Mouse (Mus musculus) liver, embryonic 14.5 days (tissue): ENCODE data around the gene Rsl24d1. TPM values are rescaled to one million over a fixed set of nuclear protein-coding genes. Genes with fewer than 3 reads are reported as not detected.

Experiments
- ATAC-seq: fragments of 200-750 bp; cut with Nextera tagmentation; 2 replicates; pipeline ENCODE4 v1.8.0; 2017; ENCODE audit warnings: moderate number of reproducible peaks, mild to moderate bottlenecking, moderate library complexity; ENCODE audit not compliant: insufficient read depth
- DNase-seq, 3 experiments: peaks; one replicate each; pipeline ENCODE4 v3.0.0-alpha.2; 2012 to 2013; ENCODE audit warnings: low read depth in 3 of 3, low spot score in 3 of 3
- H3K27ac ChIP-seq: fragments of 300-500 bp; sonication (generic); 2 replicates; pipeline ENCODE4 v1.5.1; 2014; ENCODE audit warnings: moderate library complexity, mild to moderate bottlenecking, control low read depth, inconsistent platforms
- H3K27me3 ChIP-seq: fragments of 300-500 bp; sonication (generic); 2 replicates; pipeline ENCODE4 v1.6.1; 2014; ENCODE audit warnings: mild to moderate bottlenecking, low read length, moderate library complexity; ENCODE audit not compliant: control insufficient read depth, insufficient read depth
- H3K36me3 ChIP-seq: fragments of 300-500 bp; sonication (generic); replicated peaks from 2 replicates; pipeline ENCODE4 v1.6.1; 2014; ENCODE audit warnings: low read depth; ENCODE audit not compliant: control insufficient read depth, insufficient read depth
- H3K4me1 ChIP-seq, 2 experiments: fragments of 200-500 bp in 1 of 2; fragments of 300-500 bp in 1 of 2; sonication (generic) in 1 of 2; replicated peaks; 2 replicates each; pipeline ENCODE4 v1.6.1; 2012 to 2014; ENCODE audit warnings: antibody characterized with exemption in 1 of 2, inconsistent platforms in 1 of 2, low read length in 1 of 2; ENCODE audit not compliant: control insufficient read depth in 2 of 2, insufficient read depth in 2 of 2
- H3K4me2 ChIP-seq: fragments of 300-500 bp; sonication (generic); 2 replicates; pipeline ENCODE4 v1.6.1; 2014; ENCODE audit warnings: low read depth, mild to moderate bottlenecking, control low read depth, moderate library complexity
- H3K4me3 ChIP-seq, 2 experiments: fragments of 200-500 bp in 1 of 2; fragments of 300-500 bp in 1 of 2; sonication (generic) in 1 of 2; 2 replicates each; pipeline ENCODE4 v1.5.1; 2012 to 2014; ENCODE audit warnings: low read depth in 2 of 2, low read length in 2 of 2, mild to moderate bottlenecking in 2 of 2, control low read depth in 1 of 2, inconsistent platforms in 1 of 2, moderate library complexity in 1 of 2; ENCODE audit not compliant: insufficient read depth in 1 of 2
- H3K9ac ChIP-seq: fragments of 300-500 bp; sonication (generic); replicated peaks from 2 replicates; pipeline ENCODE4 v1.6.1; 2014; ENCODE audit warnings: mild to moderate bottlenecking, control low read depth, moderate library complexity
- H3K9me3 ChIP-seq: fragments of 300-500 bp; sonication (generic); 2 replicates; pipeline ENCODE4 v1.6.1; 2016; ENCODE audit warnings: low read length, mixed read lengths; ENCODE audit not compliant: control insufficient read depth
- CTCF ChIP-seq: IDR thresholded peaks from 2 replicates; pipeline ENCODE4 v1.5.1; 2016; ENCODE audit warnings: antibody characterized with exemption, low read depth, control low read depth
- EP300 ChIP-seq: IDR thresholded peaks from 2 replicates; pipeline ENCODE4 v1.6.1; 2016; ENCODE audit warnings: antibody characterized with exemption, low read depth
- WGBS: fragments of 180-500 bp; shearing (Covaris S2); extraction: QIAGEN DNeasy Blood & Tissue Kit; methylation state at CpG from one replicate; pipeline ENCODE4 v1.1.7; 2014; ENCODE audit not compliant: insufficient replicate concordance; 5-methylcytosine and 5-hydroxymethylcytosine counted together
- polyA plus RNA-seq, 2 experiments: library from polyadenylated mRNA; depleted of rRNA in 1 of 2; stranded (reverse) in 1 of 2; unstranded in 1 of 2; fragments of >200 nt; fragmentation: Nextera tagmentation in 1 of 2; extraction: Ambion mirVana in 1 of 2; gene quantifications; 2 replicates each; pipeline versions ENCODE4 v1.2.1 to v1.2.3; 2012 to 2014

Rsl24d1 gene
- polyA plus RNA-seq, 2 experiments: 29.7 to 49.5 TPM

- H3K4me3 ChIP-seq: no peak overlapping the region
- H3K36me3 ChIP-seq: no peaks in the 10 kb centered on the region
- H3K27ac ChIP-seq: no peak overlapping the region
- peaks cover 5% of the 10 kb centered on the region for H3K9me3 ChIP-seq
- H3K9ac ChIP-seq: no peak overlapping the region
- no peak overlapping the region for H3K4me2 ChIP-seq
- 46% methylated on average over 9 of the region's 9 CpGs for WGBS
- TF ChIP-seq CTCF: no peak
- TF ChIP-seq EP300: no peak
- DNase-seq (no peak), ATAC-seq (no peak)
- H3K27me3 ChIP-seq: no peaks in the 10 kb centered on the region
- H3K4me1 ChIP-seq: no peaks in the 10 kb centered on the region
Observed at GRCm38 (mm10) chr9:73154347-73154746, 41.1 kb downstream of the Rsl24d1 start.

GRCm38 (mm10) chr9:73157968-73158367, 44.7 kb downstream of the Rsl24d1 start:
- Histone ChIP-seq H3K4me1 (no peaks in the 10 kb centered on the region), H3K36me3 (no peaks in the 10 kb centered on the region), H3K4me2 (no peak overlapping the region), H3K9me3 (peaks cover 5% of the 10 kb centered on the region), H3K27ac (no peak overlapping the region), H3K27me3 (no peaks in the 10 kb centered on the region), H3K9ac (no peak overlapping the region), H3K4me3 (no peak overlapping the region)
- DNase-seq: no peak
- WGBS: 52% methylated on average over 4 of the region's 4 CpGs
- no peak for TF ChIP-seq EP300
- no peak for TF ChIP-seq CTCF
- ATAC-seq: no peak

- Histone ChIP-seq H3K9me3 (peaks cover 5% of the 10 kb centered on the region), H3K9ac (no peak overlapping the region), H3K36me3 (no peaks in the 10 kb centered on the region), H3K4me3 (no peak overlapping the region), H3K4me2 (no peak overlapping the region), H3K4me1 (no peaks in the 10 kb centered on the region), H3K27me3 (no peaks in the 10 kb centered on the region), H3K27ac (no peak overlapping the region)
- ATAC-seq: no peak
- DNase-seq: no peak
- WGBS: 28% methylated on average over 1 of the region's 1 CpGs
- peak; percentile 37 for TF ChIP-seq CTCF
- no peak for TF ChIP-seq EP300
Observed at GRCm38 (mm10) chr9:73159265-73159664, 46.0 kb downstream of the Rsl24d1 start.

GRCm38 (mm10) chr9:73162571-73163333, 49.5 kb downstream of the Rsl24d1 start:
- Histone ChIP-seq H3K9me3 (peaks cover 5% of the 10 kb centered on the region), H3K27ac (no peak overlapping the region), H3K4me2 (peak overlapping the region; percentile 44), H3K4me1 (no peaks in the 10 kb centered on the region), H3K27me3 (no peaks in the 10 kb centered on the region), H3K36me3 (no peaks in the 10 kb centered on the region), H3K9ac (no peak overlapping the region), H3K4me3 (no peak overlapping the region)
- 20% methylated on average over 26 of the region's 26 CpGs for WGBS
- DNase-seq (peak; percentile 20 to 39 (median 25)), ATAC-seq (no peak)
- no peak for TF ChIP-seq EP300
- peak; percentile 73 for TF ChIP-seq CTCF

- Histone ChIP-seq H3K4me3 (no peak overlapping the region), H3K9ac (no peak overlapping the region), H3K4me1 (no peaks in the 10 kb centered on the region), H3K27ac (no peak overlapping the region), H3K4me2 (no peak overlapping the region), H3K36me3 (no peaks in the 10 kb centered on the region), H3K9me3 (no peaks in the 10 kb centered on the region), H3K27me3 (no peaks in the 10 kb centered on the region)
- no peak for TF ChIP-seq CTCF
- TF ChIP-seq EP300: no peak
- WGBS: 67% methylated on average over 4 of the region's 4 CpGs
- ATAC-seq (no peak), DNase-seq (no peak)
Observed at GRCm38 (mm10) chr9:73165631-73166030, 52.4 kb downstream of the Rsl24d1 start.

Other genes with a start within 250 kb of the Rsl24d1 start
- 0.09 TPM in 2 replicates for gene Pygo1, start 187.8 kb upstream of the Rsl24d1 start, polyA plus RNA-seq (2012; rRNA removed)
- gene Pygo1, start 187.8 kb upstream of the Rsl24d1 start, polyA plus RNA-seq (2014; fragmentation: Nextera tagmentation; extraction: Ambion mirVana): 0.04 and 0.06 TPM in 2 replicates
- 0.04 and 0.15 TPM in 2 replicates for gene Dyx1c1, start 154.6 kb upstream of the Rsl24d1 start, polyA plus RNA-seq (2012; rRNA removed)
- 0.11 and 0.13 TPM in 2 replicates for gene Dyx1c1, start 154.6 kb upstream of the Rsl24d1 start, polyA plus RNA-seq (2014; fragmentation: Nextera tagmentation; extraction: Ambion mirVana)
- not detected in 2 replicates for gene Gm44503, start 154.6 kb upstream of the Rsl24d1 start, polyA plus RNA-seq (2012; rRNA removed)
- gene Gm44503, start 154.6 kb upstream of the Rsl24d1 start, polyA plus RNA-seq (2014; fragmentation: Nextera tagmentation; extraction: Ambion mirVana): not detected in 2 replicates
- 1.9 and 2.0 TPM in 2 replicates for gene Ccpg1os, start 128.0 kb upstream of the Rsl24d1 start, polyA plus RNA-seq (2012; rRNA removed)
- gene Ccpg1os, start 128.0 kb upstream of the Rsl24d1 start, polyA plus RNA-seq (2014; fragmentation: Nextera tagmentation; extraction: Ambion mirVana): 2.7 and 3.0 TPM in 2 replicates
- gene Ccpg1, start 128.0 kb upstream of the Rsl24d1 start, polyA plus RNA-seq (2012; rRNA removed): 2.0 and 3.4 TPM in 2 replicates
- gene Ccpg1, start 128.0 kb upstream of the Rsl24d1 start, polyA plus RNA-seq (2014; fragmentation: Nextera tagmentation; extraction: Ambion mirVana): 7.8 and 8.1 TPM in 2 replicates
- 3.4 and 4.3 TPM in 2 replicates for gene Pigb, start 73.0 kb upstream of the Rsl24d1 start, polyA plus RNA-seq (2012; rRNA removed)
- gene Pigb, start 73.0 kb upstream of the Rsl24d1 start, polyA plus RNA-seq (2014; fragmentation: Nextera tagmentation; extraction: Ambion mirVana): 5.2 and 6.7 TPM in 2 replicates
- 1.8 and 2.8 TPM in 2 replicates for gene Rab27a, start 68.6 kb upstream of the Rsl24d1 start, polyA plus RNA-seq (2012; rRNA removed)
- 1.6 and 1.7 TPM in 2 replicates for gene Rab27a, start 68.6 kb upstream of the Rsl24d1 start, polyA plus RNA-seq (2014; fragmentation: Nextera tagmentation; extraction: Ambion mirVana)
- gene Khdc3, start 11.6 kb upstream of the Rsl24d1 start, polyA plus RNA-seq (2012; rRNA removed): 0.05 and 0.08 TPM in 2 replicates
- gene Khdc3, start 11.6 kb upstream of the Rsl24d1 start, polyA plus RNA-seq (2014; fragmentation: Nextera tagmentation; extraction: Ambion mirVana): not detected in 2 replicates
- not detected in 2 replicates for gene Gm20509, start 11.0 kb upstream of the Rsl24d1 start, polyA plus RNA-seq (2012; rRNA removed)
- not detected in 2 replicates for gene Gm20509, start 11.0 kb upstream of the Rsl24d1 start, polyA plus RNA-seq (2014; fragmentation: Nextera tagmentation; extraction: Ambion mirVana)